Comparison of ENCODE assay signal across 12 mouse cellular contexts in genomic region chr8:87927034-87927830, GRCm38 (mm10). TPM values are rescaled to one million over a fixed set of nuclear protein-coding genes. Genes with fewer than 3 reads are reported as not detected.
DNase-seq lines count a peak whose midpoint lies in the region; ATAC-seq and TF ChIP-seq lines count a peak whose summit lies in the region.
"Had no signal": no experiment of that assay in that cellular context is flagged by ENCODE, and none has a peak within 500 bp of the region (broad histone marks: within the 10 kb centered on the region; RNA-seq: fewer than 3 reads in every experiment).

No protein-coding gene starts in this region.

- ATAC-seq in forebrain, embryonic 13.5 days: no peak
- no peak for ATAC-seq in forebrain, postnatal 0 days
- no peak for ATAC-seq in neural tube, embryonic 13.5 days (ENCODE audit: low read depth)
- ATAC-seq in stomach, postnatal 0 days (ENCODE audit: low FRiP score, low TSS enrichment): 0 out of 2 replicates have a peak, but pooled peaks have one; percentile 10

- H3K4me3 ChIP-seq in forebrain, embryonic 13.5 days: no peak overlapping the region
- no peak overlapping the region for H3K4me3 ChIP-seq in forebrain, postnatal 0 days (ENCODE audit: low read depth, low read length)
- H3K4me3 ChIP-seq in neural tube, embryonic 13.5 days: no peak overlapping the region
- no peak overlapping the region for H3K4me3 ChIP-seq in stomach, postnatal 0 days (ENCODE audit: low read depth, low read length)
- H3K4me3 ChIP-seq: liver, embryonic 13.5 days had no signal

- no peak for TF ChIP-seq EP300 in stomach, postnatal 0 days (optimal IDR thresholded peaks at IDR 0.05)

- H3K4me2 ChIP-seq in forebrain, embryonic 13.5 days: no peak overlapping the region
- H3K4me2 ChIP-seq in forebrain, postnatal 0 days (ENCODE audit: low read depth): no peak overlapping the region
- no peak overlapping the region for H3K4me2 ChIP-seq in neural tube, embryonic 13.5 days
- H3K4me2 ChIP-seq in stomach, postnatal 0 days (replicated peaks; ENCODE audit: low read depth): no peak overlapping the region
- H3K4me2 ChIP-seq: liver, embryonic 13.5 days had no signal

- H3K9ac ChIP-seq in forebrain, embryonic 13.5 days: no peak overlapping the region
- H3K9ac ChIP-seq in forebrain, postnatal 0 days: no peak overlapping the region
- no peak overlapping the region for H3K9ac ChIP-seq in neural tube, embryonic 13.5 days
- no peak overlapping the region for H3K9ac ChIP-seq in stomach, postnatal 0 days (ENCODE audit: low read length)
- H3K9ac ChIP-seq: liver, embryonic 13.5 days had no signal

- peak overlapping the region; percentile 16; the same call in 1 of the 2 replicates for H3K27ac ChIP-seq in forebrain, embryonic 13.5 days
- H3K27ac ChIP-seq in forebrain, postnatal 0 days (ENCODE audit: low read depth, low read length): no peak overlapping the region
- peak overlapping the region; percentile 14; the same call in 1 of the 2 replicates for H3K27ac ChIP-seq in neural tube, embryonic 13.5 days (replicated peaks)
- no peak overlapping the region for H3K27ac ChIP-seq in stomach, postnatal 0 days (replicated peaks)
- H3K27ac ChIP-seq: liver, embryonic 13.5 days had no signal

- no peak for TF ChIP-seq CTCF in forebrain, postnatal 0 days (IDR thresholded peaks at IDR 0.05; ENCODE audit: low read depth)
- TF ChIP-seq CTCF in stomach, postnatal 0 days (IDR thresholded peaks at IDR 0.05; ENCODE audit: low read depth): no peak

- no peak for DNase-seq in forebrain, postnatal 0 days
- DNase-seq in neural tube, embryonic 10.5 days (ENCODE audit: extremely low spot score, low spot score): no peak
- peak; percentile 42 for DNase-seq in gastrocnemius, postnatal 10 days
- no peak for DNase-seq in stomach, postnatal 0 days (ENCODE audit: low spot score)
- DNase-seq in thymus, adult 18-20 months: no peak
- no peak for DNase-seq in yolk sac, embryonic 10.5 days (ENCODE audit: low spot score)
- DNase-seq: embryo, embryonic 11 days; liver, embryonic 13.5 days; right cerebral cortex, adult 18-20 months had no signal

- H3K9me3 ChIP-seq in forebrain, embryonic 13.5 days (replicated peaks): no peaks in the 10 kb centered on the region
- no peaks in the 10 kb centered on the region for H3K9me3 ChIP-seq in forebrain, postnatal 0 days (ENCODE audit: low read length)
- H3K9me3 ChIP-seq in neural tube, embryonic 13.5 days: no peaks in the 10 kb centered on the region
- H3K9me3 ChIP-seq in stomach, postnatal 0 days (ENCODE audit: control insufficient read depth, low read length): no peaks in the 10 kb centered on the region
- H3K9me3 ChIP-seq: liver, embryonic 13.5 days had no signal

- 51% methylated on average over 10 of the region's 10 CpGs for WGBS in forebrain, embryonic 13.5 days
- 59% methylated on average over 10 of the region's 10 CpGs for WGBS in forebrain, postnatal 0 days
- WGBS in neural tube, embryonic 13.5 days: 61% methylated on average over 10 of the region's 10 CpGs
- 76% methylated on average over 10 of the region's 10 CpGs for WGBS in stomach, postnatal 0 days

- H3K27me3 ChIP-seq in forebrain, embryonic 13.5 days: no peaks in the 10 kb centered on the region
- H3K27me3 ChIP-seq in forebrain, postnatal 0 days (ENCODE audit: insufficient read depth, low read length): no peaks in the 10 kb centered on the region
- no peaks in the 10 kb centered on the region for H3K27me3 ChIP-seq in neural tube, embryonic 13.5 days
- no peaks in the 10 kb centered on the region for H3K27me3 ChIP-seq in stomach, postnatal 0 days (ENCODE audit: control insufficient read depth, insufficient read depth, low read length)
- H3K27me3 ChIP-seq: liver, embryonic 13.5 days had no signal

- H3K4me1 ChIP-seq in forebrain, embryonic 13.5 days: peaks cover 40% of the 10 kb centered on the region
- peaks cover 3% of the 10 kb centered on the region; the same call in 1 of the 2 replicates for H3K4me1 ChIP-seq in forebrain, postnatal 0 days (ENCODE audit: insufficient read depth)
- peaks cover 55% of the 10 kb centered on the region for H3K4me1 ChIP-seq in neural tube, embryonic 13.5 days (replicated peaks)
- H3K4me1 ChIP-seq in stomach, postnatal 0 days (replicated peaks; ENCODE audit: control insufficient read depth, insufficient read depth): 0 out of 2 replicates have a peak, but pooled peaks cover 3% of the 10 kb centered on the region
- H3K4me1 ChIP-seq: liver, embryonic 13.5 days had no signal

- no peaks in the 10 kb centered on the region for H3K36me3 ChIP-seq in forebrain, embryonic 13.5 days (ENCODE audit: poor library complexity, severe bottlenecking)
- H3K36me3 ChIP-seq in forebrain, postnatal 0 days (ENCODE audit: insufficient read depth): no peaks in the 10 kb centered on the region
- no peaks in the 10 kb centered on the region for H3K36me3 ChIP-seq in neural tube, embryonic 13.5 days
- H3K36me3 ChIP-seq in stomach, postnatal 0 days (ENCODE audit: control insufficient read depth, insufficient read depth, low read length): no peaks in the 10 kb centered on the region
- H3K36me3 ChIP-seq: liver, embryonic 13.5 days had no signal

RNA-seq across cellular contexts. Expression of gene Zfp423, which starts 32.2 kb away (rescaled TPM):
- polyA plus RNA-seq in forebrain, embryonic 13.5 days (2015; fragmentation: Nextera tagmentation; extraction: Ambion mirVana): 21.5 and 23.2 TPM in 2 replicates
- total RNA-seq in forebrain, postnatal 0 days (2014; rRNA removed): 32.5 and 34.6 TPM in 2 replicates
- 10.7 and 18.4 TPM in 2 replicates for polyA plus RNA-seq in forebrain, postnatal 0 days (2015; fragmentation: Nextera tagmentation; extraction: Ambion mirVana)
- polyA plus RNA-seq in neural tube, embryonic 13.5 days (2015; fragmentation: Nextera tagmentation; extraction: Ambion mirVana): 35.5 and 57.9 TPM in 2 replicates
- 10 to 100 TPM; 20.7 to 23.5 TPM for total RNA-seq in gastrocnemius, postnatal 10 days (2021)
- polyA plus RNA-seq in stomach, postnatal 0 days (2015; fragmentation: Nextera tagmentation; extraction: Ambion mirVana): 2.6 and 2.8 TPM in 2 replicates
- total RNA-seq: hematopoietic stem cell, adult 5-6 weeks had no signal

Comparison
In these comparisons a context has a peak if more than half of its experiments do, and no peak if none do; other contexts are left out.
1. H3K27ac ChIP-seq: peak in forebrain, embryonic 13.5 days (single experiment) and neural tube, embryonic 13.5 days (single experiment); none in forebrain, postnatal 0 days (single experiment) and stomach, postnatal 0 days (single experiment).